Mouse (Mus musculus): ENCODE data around the gene Chd9.

Gene Chd9

GRCm38 (mm10) chr8:91082428-91082827 lies 254.3 kb downstream of the Chd9 start:
- no peak for DNase-seq (ENCODE audit: low spot score)

GRCm38 (mm10) chr8:91088452-91088851 lies 260.3 kb downstream of the Chd9 start:
- DNase-seq (ENCODE audit: low spot score): no peak

GRCm38 (mm10) chr8:91089601-91090000 lies 261.4 kb downstream of the Chd9 start:
- DNase-seq (ENCODE audit: low spot score): no peak

- DNase-seq (ENCODE audit: low spot score): no peak
These were observed 266.0 kb downstream of the Chd9 start for GRCm38 (mm10) chr8:91094135-91094534.

GRCm38 (mm10) chr8:91098106-91098505 lies 270.0 kb downstream of the Chd9 start:
- no peak for DNase-seq (ENCODE audit: low spot score)

All from retina, embryonic 14.5 days (tissue).